Mouse (Mus musculus) heart, embryonic 15.5 days (tissue): ENCODE results near the gene 4930550C14Rik. TPM values are rescaled to one million over a fixed set of nuclear protein-coding genes. Genes with fewer than 3 reads are reported as not detected.

Experiments used
- ATAC-seq: fragments of 200-750 bp; cut with Nextera tagmentation; replicated peaks from 2 replicates; pipeline ENCODE4 v1.8.0; 2017; ENCODE audit warnings: low read depth, moderate TSS enrichment; ENCODE audit not compliant: insufficient number of reproducible peaks, insufficient read depth, low FRiP score
- H3K27ac ChIP-seq: fragments of 300-500 bp; sonication (generic); 2 replicates; pipeline ENCODE4 v1.5.1; 2015; ENCODE audit warnings: mild to moderate bottlenecking, inconsistent platforms
- H3K27me3 ChIP-seq: fragments of 300-500 bp; sonication (generic); 2 replicates; pipeline ENCODE4 v1.6.1; 2015; ENCODE audit warnings: inconsistent platforms
- H3K36me3 ChIP-seq: fragments of 300-500 bp; sonication (generic); 2 replicates; pipeline ENCODE4 v1.6.1; 2015; ENCODE audit warnings: mild to moderate bottlenecking, inconsistent platforms
- H3K4me1 ChIP-seq: fragments of 300-500 bp; sonication (generic); replicated peaks from 2 replicates; pipeline ENCODE4 v1.6.1; 2015; ENCODE audit warnings: inconsistent platforms
- H3K4me2 ChIP-seq: fragments of 300-500 bp; sonication (generic); 2 replicates; pipeline ENCODE4 v1.6.1; 2015; ENCODE audit warnings: inconsistent platforms, mild to moderate bottlenecking, moderate library complexity
- H3K4me3 ChIP-seq: fragments of 300-500 bp; sonication (generic); 2 replicates; pipeline ENCODE4 v1.5.1; 2015; ENCODE audit warnings: mild to moderate bottlenecking, inconsistent platforms
- H3K9ac ChIP-seq: fragments of 300-500 bp; sonication (generic); 2 replicates; pipeline ENCODE4 v1.6.1; 2015; ENCODE audit warnings: mild to moderate bottlenecking, inconsistent platforms
- H3K9me3 ChIP-seq: fragments of 300-500 bp; sonication (generic); replicated peaks from 2 replicates; pipeline ENCODE4 v1.6.1; 2016; ENCODE audit warnings: inconsistent platforms
- WGBS: fragments of 180-500 bp; shearing (Covaris S2); methylation state at CpG from one replicate; pipeline ENCODE4 v1.1.7; 2015; ENCODE audit warnings: mixed read lengths; 5-methylcytosine and 5-hydroxymethylcytosine counted together
- polyA plus RNA-seq: library from polyadenylated mRNA; unstranded; fragments of >200 nt; fragmentation: Nextera tagmentation; extraction: Ambion mirVana; gene quantifications from 2 replicates; pipeline ENCODE4 v1.2.1, GENCODE M21; 2015

Gene 4930550C14Rik
- polyA plus RNA-seq, 1 experiment from 2014 or later = 0.86 TPM

GRCm38 (mm10) chr9:53383951-53384866 lies 17.9 kb upstream of the 4930550C14Rik start, which contains the start of gene Kdelc2:
TSS of gene Kdelc2 (plus strand) at chr9:53384025.
- Histone ChIP-seq H3K4me3 (peak within 1 kb of the TSS; percentile 89), H3K4me1 (peaks cover 6% of the 10 kb centered on the region), H3K27me3 (no peaks in the 10 kb centered on the region), H3K9me3 (no peaks in the 10 kb centered on the region), H3K9ac (peak within 1 kb of the TSS; percentile 94), H3K4me2 (peak within 1 kb of the TSS; percentile 86), H3K27ac (peak within 1 kb of the TSS; percentile 98), H3K36me3 (no peaks in the 10 kb centered on the region)
- ATAC-seq = peak; percentile 94
- under 1% methylated on average over 74 of the region's 75 CpGs for WGBS

- no peaks in the 10 kb centered on the region for H3K27me3 ChIP-seq
- H3K36me3 ChIP-seq = no peaks in the 10 kb centered on the region
- H3K4me2 ChIP-seq = peak overlapping the region; percentile 86
- H3K4me3 ChIP-seq = peak overlapping the region; percentile 89
- ATAC-seq = no peak
- H3K4me1 ChIP-seq = peaks cover 6% of the 10 kb centered on the region
- peak overlapping the region; percentile 98 for H3K27ac ChIP-seq
- 7% methylated on average over 8 of the region's 8 CpGs for WGBS
- H3K9me3 ChIP-seq = no peaks in the 10 kb centered on the region
- peak overlapping the region; percentile 94 for H3K9ac ChIP-seq
Measured at GRCm38 (mm10) chr9:53384873-53385272, 17.3 kb upstream of the 4930550C14Rik start.

DNA sequence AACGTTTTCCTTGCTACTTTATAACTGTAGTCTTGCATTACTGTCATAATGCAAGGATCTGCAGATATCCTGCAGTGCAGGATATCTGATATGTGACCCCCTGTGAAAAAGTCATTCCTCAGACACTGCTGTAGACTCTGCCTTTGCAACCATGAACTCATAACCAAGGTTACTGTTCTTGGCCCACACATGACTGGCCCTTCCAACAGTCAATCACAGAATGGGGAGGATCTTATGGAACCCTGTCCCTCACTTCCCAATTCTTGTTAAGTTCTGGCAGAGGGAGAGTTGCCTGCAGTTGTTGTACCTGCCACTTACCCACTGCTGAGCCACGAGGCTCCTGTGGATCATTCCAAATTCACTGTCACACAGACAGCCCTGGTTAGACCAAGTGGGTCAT lies 14.7 kb upstream of the 4930550C14Rik start:
- Histone ChIP-seq H3K4me2 (no peak overlapping the region), H3K9me3 (no peaks in the 10 kb centered on the region), H3K4me3 (no peak overlapping the region), H3K27me3 (no peaks in the 10 kb centered on the region), H3K36me3 (no peaks in the 10 kb centered on the region; the same call in 1 of the 2 replicates), H3K27ac (no peak overlapping the region), H3K9ac (no peak overlapping the region), H3K4me1 (peaks cover 6% of the 10 kb centered on the region)
- no peak for ATAC-seq
- WGBS = 62% methylated on average over 2 of the region's 2 CpGs

DNA sequence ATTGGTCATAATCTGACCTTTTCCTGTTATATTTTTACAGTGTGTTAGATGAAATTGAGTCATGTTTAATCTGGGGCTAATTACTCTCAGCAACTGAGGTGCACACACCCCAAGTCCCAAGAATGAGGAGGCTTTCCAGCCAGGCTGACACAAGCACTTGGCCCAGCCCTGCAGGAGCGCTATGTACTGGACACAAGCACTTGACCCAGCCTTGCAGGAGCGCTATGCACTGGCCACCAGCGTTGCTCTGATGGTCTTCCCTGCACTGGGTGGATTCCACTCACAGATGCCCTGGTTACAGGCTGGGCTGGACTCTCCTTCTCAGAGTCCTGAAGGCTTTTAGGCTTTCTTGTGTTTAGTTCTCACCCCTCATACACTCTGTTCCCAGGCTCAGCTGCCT lies 13.0 kb upstream of the 4930550C14Rik start:
- Histone ChIP-seq H3K4me2 (no peak overlapping the region), H3K9me3 (no peaks in the 10 kb centered on the region), H3K9ac (no peak overlapping the region), H3K27ac (no peak overlapping the region), H3K4me1 (peaks cover 6% of the 10 kb centered on the region), H3K36me3 (no peaks in the 10 kb centered on the region; the same call in 1 of the 2 replicates), H3K4me3 (no peak overlapping the region), H3K27me3 (no peaks in the 10 kb centered on the region)
- ATAC-seq = no peak
- 85% methylated on average over 3 of the region's 3 CpGs for WGBS

GRCm38 (mm10) chr9:53390136-53390535 lies 12.0 kb upstream of the 4930550C14Rik start:
- H3K27me3 ChIP-seq = no peaks in the 10 kb centered on the region
- no peaks in the 10 kb centered on the region; the same call in 1 of the 2 replicates for H3K36me3 ChIP-seq
- no peak overlapping the region for H3K9ac ChIP-seq
- H3K9me3 ChIP-seq = no peaks in the 10 kb centered on the region
- ATAC-seq = no peak
- H3K4me1 ChIP-seq = peaks cover 2% of the 10 kb centered on the region; the same call in 1 of the 2 replicates
- H3K4me2 ChIP-seq = no peak overlapping the region
- H3K27ac ChIP-seq = no peak overlapping the region
- H3K4me3 ChIP-seq = no peak overlapping the region
- 70% methylated on average over 7 of the region's 7 CpGs for WGBS

DNA sequence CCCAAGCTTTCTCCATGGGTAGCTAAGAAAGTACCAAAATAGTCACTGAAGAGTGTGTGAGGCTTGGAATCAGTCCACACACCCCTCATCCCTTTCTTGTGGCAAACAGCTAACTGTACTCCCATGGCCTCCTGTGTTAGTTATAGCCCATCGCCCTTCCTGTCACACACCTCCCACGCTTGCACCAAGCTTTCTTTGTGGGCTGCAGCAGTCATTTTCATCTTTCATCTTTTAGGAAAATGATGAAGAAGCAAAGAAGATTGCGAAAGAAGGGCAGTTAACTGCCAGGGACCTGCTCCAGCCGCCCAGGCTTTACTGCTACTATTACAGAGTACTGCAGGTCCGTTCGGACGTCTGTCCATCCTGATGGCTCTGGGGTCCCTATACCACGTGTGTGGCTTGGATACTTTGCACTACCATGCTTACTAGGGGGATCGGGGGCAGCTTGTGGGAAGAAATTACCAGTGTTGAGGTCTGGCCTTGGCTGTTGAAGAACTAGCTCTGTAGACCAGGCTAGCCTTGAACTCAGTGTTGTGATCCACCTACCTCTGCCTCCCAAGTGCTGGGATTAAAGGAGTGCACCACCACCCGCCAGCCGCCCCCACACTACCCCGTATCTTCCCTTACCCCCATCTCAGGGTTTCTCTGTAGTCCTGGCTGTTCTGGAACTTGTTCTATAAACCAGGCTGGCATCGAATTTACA lies 4.3 kb upstream of the 4930550C14Rik start:
- ATAC-seq = no peak
- H3K9ac ChIP-seq = no peak overlapping the region
- no peak overlapping the region for H3K4me2 ChIP-seq
- H3K27me3 ChIP-seq = no peaks in the 10 kb centered on the region
- no peaks in the 10 kb centered on the region for H3K36me3 ChIP-seq
- no peak overlapping the region for H3K4me3 ChIP-seq
- no peak overlapping the region for H3K27ac ChIP-seq
- WGBS = 72% methylated on average over 13 of the region's 13 CpGs
- H3K4me1 ChIP-seq = peaks cover 10% of the 10 kb centered on the region
- H3K9me3 ChIP-seq = no peaks in the 10 kb centered on the region

DNA sequence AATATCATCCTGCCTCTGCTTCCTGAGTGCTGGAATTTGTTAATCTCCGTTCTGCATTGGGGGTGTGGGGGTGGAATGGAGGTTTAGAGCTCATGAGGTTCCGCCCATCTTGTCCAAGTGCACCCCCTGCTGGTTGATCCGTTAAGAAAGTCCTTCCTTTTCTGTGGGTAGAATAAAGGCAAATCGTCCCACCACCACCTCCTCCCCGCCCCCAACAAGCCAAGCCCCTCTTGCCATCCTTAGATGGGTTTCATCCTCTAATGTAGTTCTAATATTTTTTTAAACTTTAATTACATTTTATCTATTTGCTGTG lies 3.8 kb upstream of the 4930550C14Rik start:
- Histone ChIP-seq H3K4me3 (no peak overlapping the region), H3K9me3 (no peaks in the 10 kb centered on the region), H3K27ac (no peak overlapping the region), H3K27me3 (no peaks in the 10 kb centered on the region), H3K4me2 (no peak overlapping the region), H3K4me1 (peaks cover 10% of the 10 kb centered on the region), H3K9ac (no peak overlapping the region), H3K36me3 (no peaks in the 10 kb centered on the region)
- WGBS = 13% methylated on average over 5 of the region's 5 CpGs
- ATAC-seq = no peak

- WGBS = 91% methylated on average over 8 of the region's 8 CpGs
Measured at GRCm38 (mm10) chr9:53399537-53399936, 2.6 kb upstream of the 4930550C14Rik start.

DNA sequence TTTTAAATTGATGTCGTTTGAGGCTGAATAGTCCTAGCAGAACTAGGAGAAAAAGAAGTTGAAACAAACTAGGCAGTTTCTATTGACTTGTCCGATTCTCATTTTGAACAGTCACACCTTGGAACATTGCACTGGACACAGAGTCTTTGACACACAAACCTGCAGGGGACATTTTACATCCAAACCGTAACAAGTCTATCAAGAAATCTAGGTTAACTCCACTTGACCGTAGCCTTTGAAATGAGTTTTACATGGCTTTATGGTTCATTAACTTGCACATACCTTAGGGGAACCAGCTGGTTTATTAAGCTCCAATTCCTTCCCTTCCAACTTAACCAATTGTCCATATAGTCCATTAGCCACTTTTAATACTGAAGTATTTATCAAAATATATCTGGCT lies 1.4 kb upstream of the 4930550C14Rik start:
- Histone ChIP-seq H3K4me1 (peaks cover 13% of the 10 kb centered on the region), H3K4me2 (no peak overlapping the region), H3K4me3 (no peak overlapping the region), H3K36me3 (no peaks in the 10 kb centered on the region), H3K27me3 (no peaks in the 10 kb centered on the region), H3K27ac (no peak overlapping the region), H3K9me3 (no peaks in the 10 kb centered on the region), H3K9ac (no peak overlapping the region)
- no peak for ATAC-seq
- WGBS = 88% methylated on average over 4 of the region's 4 CpGs

More at GRCm38 (mm10) chr9:53399537-53399936, 2.6 kb upstream of the 4930550C14Rik start:
- H3K9ac ChIP-seq = no peak overlapping the region
- H3K36me3 ChIP-seq = no peaks in the 10 kb centered on the region
- H3K4me2 ChIP-seq = no peak overlapping the region
- H3K9me3 ChIP-seq = no peaks in the 10 kb centered on the region
- H3K4me3 ChIP-seq = no peak overlapping the region
- H3K27ac ChIP-seq = no peak overlapping the region
- ATAC-seq = no peak
- H3K4me1 ChIP-seq = peaks cover 10% of the 10 kb centered on the region
- H3K27me3 ChIP-seq = no peaks in the 10 kb centered on the region

- H3K4me1 ChIP-seq = peaks cover 13% of the 10 kb centered on the region
- WGBS = 57% methylated on average over 8 of the region's 8 CpGs
- no peaks in the 10 kb centered on the region for H3K27me3 ChIP-seq
- no peaks in the 10 kb centered on the region for H3K36me3 ChIP-seq
- no peak overlapping the region for H3K9ac ChIP-seq
- no peak overlapping the region for H3K4me2 ChIP-seq
- H3K9me3 ChIP-seq = no peaks in the 10 kb centered on the region
- no peak overlapping the region for H3K4me3 ChIP-seq
- no peak overlapping the region for H3K27ac ChIP-seq
- ATAC-seq = no peak
Measured at GRCm38 (mm10) chr9:53401146-53401545, 979 bp upstream of the 4930550C14Rik start.

GRCm38 (mm10) chr9:53402991-53403390 lies 866 bp downstream of the 4930550C14Rik start:
- Histone ChIP-seq H3K9ac (no peak overlapping the region), H3K4me1 (peaks cover 13% of the 10 kb centered on the region), H3K4me2 (peak overlapping the region; percentile 51), H3K27me3 (no peaks in the 10 kb centered on the region), H3K9me3 (no peaks in the 10 kb centered on the region), H3K27ac (no peak overlapping the region), H3K4me3 (no peak overlapping the region), H3K36me3 (no peaks in the 10 kb centered on the region)
- ATAC-seq = no peak
- WGBS = 81% methylated on average over 8 of the region's 8 CpGs
